Mouse (Mus musculus) thymus, adult 2 months (tissue): Measurements from ENCODE around the gene Fam71f1. TPM values are rescaled to one million over a fixed set of nuclear protein-coding genes. Genes with fewer than 3 reads are reported as not detected.

Experiments
- DNase-seq: peaks from one replicate; pipeline ENCODE4 v3.0.0; 2021
- H3K27ac ChIP-seq: fragments of 200-500 bp; 2 replicates; pipeline ENCODE4 v1.5.1; 2012; ENCODE audit warnings: low read length, control low read depth; ENCODE audit not compliant: control insufficient read depth, insufficient read depth
- H3K27me3 ChIP-seq: fragments of 200-500 bp; 2 replicates; pipeline ENCODE4 v1.6.1; 2012; ENCODE audit warnings: mild to moderate bottlenecking, low read length, moderate library complexity, mixed read lengths; ENCODE audit not compliant: control insufficient read depth, insufficient read depth
- H3K36me3 ChIP-seq: fragments of 200-500 bp; 2 replicates; pipeline ENCODE4 v1.6.1; 2012; ENCODE audit warnings: mild to moderate bottlenecking, low read length, moderate library complexity; ENCODE audit not compliant: control insufficient read depth, insufficient read depth
- H3K4me1 ChIP-seq: fragments of 200-500 bp; replicated peaks from 2 replicates; pipeline ENCODE4 v1.6.1; 2012; ENCODE audit warnings: low read length; ENCODE audit not compliant: control insufficient read depth, insufficient read depth
- H3K4me3 ChIP-seq: fragments of 200-500 bp; 2 replicates; pipeline ENCODE4 v1.5.1; 2012; ENCODE audit warnings: mild to moderate bottlenecking, low read length, control low read depth, moderate library complexity; ENCODE audit not compliant: control insufficient read depth, insufficient read depth
- CTCF ChIP-seq: fragments of 200-500 bp; IDR thresholded peaks from 2 replicates; pipeline ENCODE4 v1.5.1; 2012; ENCODE audit warnings: mild to moderate bottlenecking, control low read depth, low read length, moderate library complexity, borderline replicate concordance; ENCODE audit not compliant: control insufficient read depth, poor library complexity, insufficient read depth; ENCODE audit errors: extremely low read depth
- POLR2A ChIP-seq: fragments of 200-500 bp; IDR thresholded peaks from 2 replicates; pipeline ENCODE4 v1.6.1; 2012; ENCODE audit warnings: mild to moderate bottlenecking, low read length, control low read depth, moderate library complexity; ENCODE audit not compliant: control insufficient read depth, poor library complexity, insufficient read depth; ENCODE audit errors: extremely low read depth
- WGBS: fragments of 180-500 bp; shearing (Covaris S2); methylation state at CpG from one replicate; pipeline ENCODE4 v1.1.7; 2018; 5-methylcytosine and 5-hydroxymethylcytosine counted together
- polyA plus RNA-seq: library from polyadenylated mRNA; depleted of rRNA; stranded (reverse); fragments of >200 nt; gene quantifications from 2 replicates; pipeline ENCODE4 v1.2.3, GENCODE M21; 2012

Gene Fam71f1
- polyA plus RNA-seq, 1 experiment, result not detected

DNA sequence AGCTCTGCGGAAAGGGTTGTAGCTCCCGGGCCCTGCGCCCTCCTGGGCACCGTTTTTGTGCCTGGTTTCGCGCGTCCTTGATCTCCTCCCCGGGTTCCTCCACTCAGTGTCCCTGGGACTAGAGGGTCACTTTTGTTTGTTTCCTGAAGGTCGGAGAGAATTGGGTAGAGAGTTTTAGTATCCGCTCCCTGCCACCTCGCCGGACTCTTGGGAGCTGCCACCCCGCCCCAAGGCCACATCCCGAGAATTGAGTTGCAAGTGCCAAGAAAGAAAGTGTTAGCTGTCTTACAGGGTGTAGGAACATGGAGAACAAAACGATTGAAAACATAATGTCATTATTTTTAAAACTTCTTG lies 29.4 kb downstream of the Fam71f1 start:
- TF ChIP-seq CTCF (no peak), POLR2A (no peak)
- Histone ChIP-seq H3K4me3 (peak overlapping the region; percentile 62), H3K36me3 (no peaks in the 10 kb centered on the region), H3K27me3 (no peaks in the 10 kb centered on the region), H3K4me1 (no peaks in the 10 kb centered on the region), H3K27ac (no peak overlapping the region)
- no peak for DNase-seq
- under 1% methylated on average over 15 of the region's 15 CpGs for WGBS

GRCm38 (mm10) chr6:29351613-29352012 lies 32.7 kb downstream of the Fam71f1 start:
- H3K27ac ChIP-seq, result no peak overlapping the region
- TF ChIP-seq CTCF, result no peak
- no peaks in the 10 kb centered on the region for H3K4me1 ChIP-seq
- no peak for DNase-seq
- peaks cover 3% of the 10 kb centered on the region; the same call in 1 of the 2 replicates for H3K36me3 ChIP-seq
- H3K4me3 ChIP-seq, result no peak overlapping the region
- H3K27me3 ChIP-seq, result no peaks in the 10 kb centered on the region

GRCm38 (mm10) chr6:29352816-29353215 lies 33.9 kb downstream of the Fam71f1 start:
- H3K36me3 ChIP-seq, result peaks cover 14% of the 10 kb centered on the region
- DNase-seq, result no peak
- no peaks in the 10 kb centered on the region for H3K27me3 ChIP-seq
- no peak overlapping the region for H3K4me3 ChIP-seq
- WGBS, result 94% methylated on average over 5 of the region's 5 CpGs
- TF ChIP-seq POLR2A, result no peak
- TF ChIP-seq CTCF, result no peak
- no peak overlapping the region for H3K27ac ChIP-seq
- H3K4me1 ChIP-seq, result no peaks in the 10 kb centered on the region

GRCm38 (mm10) chr6:29359386-29359785 lies 40.4 kb downstream of the Fam71f1 start:
- no peaks in the 10 kb centered on the region for H3K4me1 ChIP-seq
- no peaks in the 10 kb centered on the region for H3K27me3 ChIP-seq
- H3K27ac ChIP-seq, result no peak overlapping the region
- no peak for DNase-seq
- TF ChIP-seq CTCF, result no peak
- no peak for TF ChIP-seq POLR2A
- no peak overlapping the region for H3K4me3 ChIP-seq
- 96% methylated on average over 3 of the region's 3 CpGs for WGBS
- H3K36me3 ChIP-seq, result peaks cover 28% of the 10 kb centered on the region

DNA sequence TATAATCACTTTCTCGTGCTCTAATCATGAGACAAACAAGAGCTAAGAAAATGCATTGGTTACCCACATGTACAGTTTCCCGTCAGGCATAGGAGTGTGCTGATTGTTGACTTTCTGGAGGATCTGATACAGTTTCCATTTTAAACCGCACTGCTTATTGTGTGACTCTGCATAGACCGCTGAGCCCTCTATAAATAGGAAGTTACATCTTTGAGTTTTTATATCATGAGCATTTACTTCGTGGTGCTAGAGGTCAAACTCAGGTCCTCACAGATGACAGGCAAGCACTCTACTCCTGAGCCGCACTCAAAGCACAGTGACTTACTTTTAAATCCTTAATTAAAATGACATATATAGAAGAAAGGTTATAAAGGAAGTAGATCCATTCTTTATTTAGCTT lies 41.3 kb downstream of the Fam71f1 start:
- peaks cover 28% of the 10 kb centered on the region for H3K36me3 ChIP-seq
- TF ChIP-seq POLR2A (no peak), CTCF (no peak)
- 84% methylated on average over 6 of the region's 6 CpGs for WGBS
- no peaks in the 10 kb centered on the region for H3K27me3 ChIP-seq
- no peak overlapping the region for H3K27ac ChIP-seq
- H3K4me3 ChIP-seq, result no peak overlapping the region
- DNase-seq, result no peak
- no peaks in the 10 kb centered on the region for H3K4me1 ChIP-seq

DNA sequence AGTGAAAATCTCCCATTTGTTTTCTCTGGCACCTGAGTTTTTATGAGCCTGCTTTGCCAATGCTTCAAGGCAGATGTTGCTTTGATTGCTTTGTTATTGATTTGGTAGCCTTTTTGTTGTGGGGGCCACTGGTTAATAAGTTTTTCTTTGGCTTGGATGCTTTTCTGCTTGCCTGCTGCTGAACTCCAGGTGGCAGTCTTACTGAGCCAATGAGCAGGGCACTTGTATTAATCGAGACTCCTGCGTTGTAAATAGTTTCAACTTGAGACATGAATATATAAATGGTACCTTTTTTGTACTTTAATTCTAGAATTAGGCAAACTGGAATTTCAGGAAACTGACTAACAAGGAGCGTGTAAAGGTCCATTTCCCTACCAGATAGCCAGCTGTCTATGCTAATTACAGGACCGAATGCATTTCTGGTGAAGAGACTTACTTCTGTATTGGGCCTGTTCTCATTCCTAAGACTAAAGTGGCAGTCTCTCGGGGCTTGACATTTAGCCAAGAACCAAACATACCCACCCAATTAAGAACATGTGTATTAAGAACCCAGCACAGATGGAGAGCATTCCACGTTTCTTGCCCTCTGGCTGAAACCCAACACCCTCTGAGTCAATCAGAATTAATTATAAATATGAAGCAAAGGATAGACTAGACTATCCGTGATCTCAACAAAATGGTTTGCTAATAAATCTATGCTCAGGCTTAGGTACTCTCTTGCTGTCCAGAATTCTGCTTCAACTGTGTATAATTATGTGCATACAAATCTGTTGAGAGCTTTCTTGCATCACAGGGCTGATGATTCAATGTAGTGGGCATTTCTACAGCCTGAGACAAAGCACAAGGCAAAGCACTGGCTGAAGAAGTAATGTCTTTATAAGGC lies 43.5 kb downstream of the Fam71f1 start:
- no peak for TF ChIP-seq POLR2A
- 89% methylated on average over 7 of the region's 7 CpGs for WGBS
- no peaks in the 10 kb centered on the region for H3K27me3 ChIP-seq
- peaks cover 37% of the 10 kb centered on the region for H3K36me3 ChIP-seq
- H3K27ac ChIP-seq, result no peak overlapping the region
- no peak overlapping the region for H3K4me3 ChIP-seq
- DNase-seq, result no peak
- H3K4me1 ChIP-seq, result no peaks in the 10 kb centered on the region

GRCm38 (mm10) chr6:29363129-29363515 lies 44.2 kb downstream of the Fam71f1 start:
- no peak for DNase-seq
- Histone ChIP-seq H3K4me3 (no peak overlapping the region), H3K27ac (no peak overlapping the region), H3K27me3 (no peaks in the 10 kb centered on the region), H3K4me1 (no peaks in the 10 kb centered on the region), H3K36me3 (peaks cover 34% of the 10 kb centered on the region)
- WGBS, result 92% methylated on average over 3 of the region's 3 CpGs
- no peak for TF ChIP-seq CTCF
- no peak for TF ChIP-seq POLR2A
